Mouse (Mus musculus) erythroblast, embryonic 14.5 days (primary cell): ENCODE data around the gene Zfp846. TPM values are rescaled to one million over a fixed set of nuclear protein-coding genes. Genes with fewer than 3 reads are reported as not detected.

Experiments used
- H3K27me3 ChIP-seq: 2 replicates; pipeline ENCODE4 v1.6.1; 2012; ENCODE audit warnings: inconsistent platforms; ENCODE audit not compliant: control insufficient read depth
- H3K36me3 ChIP-seq: 2 replicates; pipeline ENCODE4 v1.6.1; 2012; ENCODE audit warnings: mild to moderate bottlenecking, inconsistent platforms; ENCODE audit not compliant: control insufficient read depth
- H3K4me1 ChIP-seq: 2 replicates; pipeline ENCODE4 v1.6.1; 2012; ENCODE audit warnings: inconsistent platforms; ENCODE audit not compliant: control insufficient read depth
- H3K4me3 ChIP-seq: replicated peaks from 2 replicates; pipeline ENCODE3; 2012; ENCODE audit warnings: moderate library complexity, mild to moderate bottlenecking, inconsistent platforms
- H3K9me3 ChIP-seq: 2 replicates; pipeline ENCODE4 v1.6.1; 2012; ENCODE audit warnings: low read length, inconsistent platforms, mixed read lengths; ENCODE audit not compliant: control insufficient read depth
- GATA1 ChIP-seq: IDR thresholded peaks from 2 replicates; pipeline ENCODE4 v1.6.1; 2012; ENCODE audit warnings: low read length, inconsistent platforms, mixed read lengths
- TAL1 ChIP-seq: IDR thresholded peaks from 3 replicates; pipeline ENCODE4 v1.6.1; 2012; ENCODE audit warnings: low read length, inconsistent platforms, mixed read lengths
- polyA plus RNA-seq: library from polyadenylated mRNA; stranded (reverse); fragments of >175 nt; gene quantifications from 2 replicates; pipeline ENCODE4 v1.2.3, GENCODE M21; 2012

Zfp846 gene
- polyA plus RNA-seq, 1 experiment, result 0.11 TPM

- peaks cover 28% of the 10 kb centered on the region for H3K36me3 ChIP-seq
- no peaks in the 10 kb centered on the region for H3K27me3 ChIP-seq
- H3K4me1 ChIP-seq, result peaks cover 6% of the 10 kb centered on the region
- TF ChIP-seq GATA1 (no peak), TAL1 (no peak)
- H3K4me3 ChIP-seq, result no peak overlapping the region
- no peaks in the 10 kb centered on the region for H3K9me3 ChIP-seq
Measured at GRCm38 (mm10) chr9:20636256-20636655, 55.2 kb downstream of the Zfp846 start.

GRCm38 (mm10) chr9:20636790-20637189 is 55.7 kb downstream of the Zfp846 start:
- Histone ChIP-seq H3K4me3 (no peak overlapping the region), H3K9me3 (no peaks in the 10 kb centered on the region), H3K36me3 (peaks cover 28% of the 10 kb centered on the region), H3K27me3 (no peaks in the 10 kb centered on the region), H3K4me1 (peaks cover 11% of the 10 kb centered on the region)
- TF ChIP-seq GATA1 (no peak), TAL1 (no peak)

- TF ChIP-seq TAL1 (no peak), GATA1 (no peak)
- H3K36me3 ChIP-seq, result peaks cover 28% of the 10 kb centered on the region
- no peaks in the 10 kb centered on the region for H3K9me3 ChIP-seq
- no peak overlapping the region for H3K4me3 ChIP-seq
- H3K27me3 ChIP-seq, result no peaks in the 10 kb centered on the region
- peaks cover 29% of the 10 kb centered on the region for H3K4me1 ChIP-seq
Measured at GRCm38 (mm10) chr9:20638552-20638951, 57.5 kb downstream of the Zfp846 start.

GRCm38 (mm10) chr9:20639486-20639885 is 58.4 kb downstream of the Zfp846 start:
- no peak overlapping the region for H3K4me3 ChIP-seq
- H3K36me3 ChIP-seq, result peaks cover 28% of the 10 kb centered on the region
- H3K27me3 ChIP-seq, result no peaks in the 10 kb centered on the region
- no peaks in the 10 kb centered on the region for H3K9me3 ChIP-seq
- peaks cover 37% of the 10 kb centered on the region for H3K4me1 ChIP-seq
- TF ChIP-seq GATA1 (no peak), TAL1 (no peak)

- Histone ChIP-seq H3K27me3 (no peaks in the 10 kb centered on the region), H3K36me3 (peaks cover 34% of the 10 kb centered on the region), H3K4me1 (peaks cover 50% of the 10 kb centered on the region), H3K9me3 (no peaks in the 10 kb centered on the region), H3K4me3 (peak overlapping the region; percentile 99)
- TF ChIP-seq TAL1, result no peak
- TF ChIP-seq GATA1, result no peak
Measured at GRCm38 (mm10) chr9:20641501-20641900, 60.4 kb downstream of the Zfp846 start.

GRCm38 (mm10) chr9:20642101-20642895 is 61.2 kb downstream of the Zfp846 start, which contains the start of gene Ubl5:
Gene Ubl5, plus strand, starts transcription at chr9:20642878.
- Histone ChIP-seq H3K4me3 (peak within 1 kb of the TSS; percentile 99), H3K9me3 (no peaks in the 10 kb centered on the region), H3K27me3 (no peaks in the 10 kb centered on the region), H3K4me1 (peaks cover 56% of the 10 kb centered on the region), H3K36me3 (peaks cover 34% of the 10 kb centered on the region)
- no peak for TF ChIP-seq GATA1
- no peak for TF ChIP-seq TAL1

GRCm38 (mm10) chr9:20642896-20643466 is 61.9 kb downstream of the Zfp846 start:
- Histone ChIP-seq H3K27me3 (no peaks in the 10 kb centered on the region), H3K36me3 (peaks cover 37% of the 10 kb centered on the region), H3K4me3 (peak overlapping the region; percentile 99), H3K9me3 (no peaks in the 10 kb centered on the region), H3K4me1 (peaks cover 59% of the 10 kb centered on the region)
- TF ChIP-seq TAL1 (no peak), GATA1 (no peak)

GRCm38 (mm10) chr9:20643781-20644180 is 62.7 kb downstream of the Zfp846 start:
- Histone ChIP-seq H3K9me3 (no peaks in the 10 kb centered on the region), H3K4me1 (peaks cover 66% of the 10 kb centered on the region), H3K4me3 (peak overlapping the region; percentile 99), H3K36me3 (peaks cover 37% of the 10 kb centered on the region), H3K27me3 (no peaks in the 10 kb centered on the region)
- TF ChIP-seq TAL1, result no peak
- TF ChIP-seq GATA1, result no peak

- Histone ChIP-seq H3K4me1 (peaks cover 72% of the 10 kb centered on the region), H3K4me3 (peak within 1 kb of the TSS; percentile 99), H3K27me3 (no peaks in the 10 kb centered on the region), H3K9me3 (no peaks in the 10 kb centered on the region), H3K36me3 (peaks cover 37% of the 10 kb centered on the region)
- TF ChIP-seq TAL1 (no peak), GATA1 (no peak)
Measured at GRCm38 (mm10) chr9:20644360-20645081, 63.4 kb downstream of the Zfp846 start, which contains the start of gene Fbxl12. Gene Fbxl12, minus strand, starts transcription at chr9:20644767.
